Mouse (Mus musculus): Measurements from ENCODE around the gene Wdr66.

Wdr66 gene

DNA sequence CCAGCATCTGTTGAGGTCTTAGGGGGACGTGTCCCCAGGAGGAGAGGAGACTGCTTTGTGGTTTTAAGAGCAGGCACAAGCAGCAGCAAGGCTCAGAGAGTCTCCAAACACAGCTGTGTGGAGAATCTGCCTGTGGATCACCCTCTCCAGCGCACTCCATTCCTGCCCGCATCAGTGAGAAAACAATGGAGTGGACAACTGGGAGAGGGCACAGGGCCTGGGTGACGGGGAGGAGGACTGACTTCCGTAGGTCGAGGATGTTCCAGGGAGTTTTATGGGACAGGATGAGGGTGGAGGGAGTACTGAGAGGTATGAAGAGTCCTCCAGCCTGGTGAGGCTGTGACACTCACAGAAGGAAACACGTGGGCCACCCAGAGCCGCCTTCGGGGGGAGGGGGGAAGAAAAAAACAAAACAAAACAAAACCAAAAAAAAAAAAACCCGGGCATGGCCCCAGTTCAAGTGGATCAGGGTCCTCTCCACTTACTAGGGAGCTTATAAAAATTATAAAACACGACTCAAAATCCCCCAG, 62.0 kb downstream of the Wdr66 start:
- no peak for DNase-seq (ENCODE audit: low spot score)

DNA sequence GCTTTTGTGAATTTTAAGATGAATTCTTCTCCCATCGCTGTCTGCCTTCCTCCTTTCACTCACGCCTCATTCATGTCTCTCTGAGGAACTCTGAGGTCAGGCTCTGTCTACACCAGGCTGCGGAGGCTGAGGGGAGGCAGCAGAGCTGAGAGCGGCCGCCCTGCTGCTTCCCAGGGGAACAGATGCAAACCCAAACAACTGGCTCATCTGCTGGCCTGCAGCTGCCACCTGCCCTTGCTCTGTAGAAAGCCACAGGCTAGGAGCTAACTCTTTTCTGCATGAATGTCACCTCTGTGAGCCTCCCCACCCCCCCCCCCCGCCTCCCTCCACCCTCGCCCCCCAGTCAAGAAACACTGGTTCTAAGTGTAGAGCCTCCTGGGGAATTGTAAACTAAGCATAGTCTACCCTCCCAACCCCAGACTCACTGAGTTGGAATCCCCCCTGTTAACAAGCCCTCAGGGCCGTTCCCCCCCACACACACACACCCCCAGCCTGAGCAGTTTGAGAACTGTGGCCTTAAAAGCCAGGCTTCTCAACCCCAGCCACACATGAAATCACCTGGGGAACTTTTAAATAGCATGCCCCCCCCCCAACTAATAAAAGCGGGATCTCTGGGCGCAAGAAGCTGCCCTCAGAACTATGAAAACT, 63.4 kb downstream of the Wdr66 start:
- no peak for DNase-seq (ENCODE audit: low spot score)

DNA sequence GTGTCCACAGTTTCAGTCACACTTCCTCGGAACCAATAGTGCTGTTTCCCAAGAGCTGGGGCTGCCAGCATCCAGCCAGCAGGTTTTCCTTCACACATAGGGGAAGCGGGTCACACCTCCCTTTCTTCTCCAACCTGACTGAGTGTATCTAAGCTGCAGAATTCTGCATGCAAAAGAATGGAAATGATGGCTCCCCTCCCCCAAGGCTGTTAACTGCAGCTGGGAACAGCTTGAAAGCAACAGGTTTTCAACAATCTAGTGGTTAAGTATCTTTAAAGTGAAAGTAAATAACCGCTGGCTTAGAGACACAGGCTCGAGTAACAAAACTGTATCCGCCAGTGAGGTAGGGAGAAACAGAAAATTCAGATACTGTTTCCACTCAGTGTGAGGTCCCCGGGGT, 66.1 kb downstream of the Wdr66 start:
- DNase-seq (ENCODE audit: low spot score): no peak

DNA sequence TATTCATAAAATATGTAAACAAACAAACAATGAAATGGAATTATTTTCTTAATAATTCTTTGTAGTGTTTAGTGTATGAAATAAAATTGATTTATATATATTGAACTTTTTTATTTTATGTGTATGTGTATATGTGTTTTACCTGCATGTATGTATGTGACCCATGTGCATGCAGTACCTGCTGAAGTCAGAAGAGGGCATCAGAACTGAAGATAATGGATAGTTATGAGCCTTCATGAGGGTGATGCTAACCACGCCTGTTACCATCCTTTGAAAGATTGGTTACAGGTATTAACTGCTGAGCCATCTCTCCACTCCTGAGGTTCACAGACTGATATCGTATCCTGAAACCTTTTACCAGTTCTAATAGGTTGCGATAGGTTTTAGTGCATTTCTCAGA, 68.2 kb downstream of the Wdr66 start:
- DNase-seq (ENCODE audit: low spot score): no peak

DNA sequence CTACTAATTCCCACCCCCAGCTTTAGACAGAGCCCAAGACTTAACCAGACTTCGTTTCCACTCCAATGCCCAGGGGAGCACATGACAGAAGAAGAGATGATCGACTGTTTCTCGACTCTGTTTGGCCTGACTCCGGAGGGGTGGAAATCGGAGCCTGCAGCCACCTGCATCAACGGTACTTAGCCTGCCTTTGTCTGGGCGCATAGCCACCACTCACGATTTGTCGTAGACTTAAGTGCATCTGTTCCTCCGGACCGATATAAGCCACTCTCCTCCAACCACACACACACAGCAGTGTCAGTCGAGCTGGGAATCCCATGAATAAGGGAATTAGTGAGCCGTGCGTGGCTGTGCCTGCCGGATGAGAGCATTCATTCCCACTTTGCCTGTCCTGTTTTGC, 72.3 kb downstream of the Wdr66 start:
- DNase-seq (ENCODE audit: low spot score): no peak

DNA sequence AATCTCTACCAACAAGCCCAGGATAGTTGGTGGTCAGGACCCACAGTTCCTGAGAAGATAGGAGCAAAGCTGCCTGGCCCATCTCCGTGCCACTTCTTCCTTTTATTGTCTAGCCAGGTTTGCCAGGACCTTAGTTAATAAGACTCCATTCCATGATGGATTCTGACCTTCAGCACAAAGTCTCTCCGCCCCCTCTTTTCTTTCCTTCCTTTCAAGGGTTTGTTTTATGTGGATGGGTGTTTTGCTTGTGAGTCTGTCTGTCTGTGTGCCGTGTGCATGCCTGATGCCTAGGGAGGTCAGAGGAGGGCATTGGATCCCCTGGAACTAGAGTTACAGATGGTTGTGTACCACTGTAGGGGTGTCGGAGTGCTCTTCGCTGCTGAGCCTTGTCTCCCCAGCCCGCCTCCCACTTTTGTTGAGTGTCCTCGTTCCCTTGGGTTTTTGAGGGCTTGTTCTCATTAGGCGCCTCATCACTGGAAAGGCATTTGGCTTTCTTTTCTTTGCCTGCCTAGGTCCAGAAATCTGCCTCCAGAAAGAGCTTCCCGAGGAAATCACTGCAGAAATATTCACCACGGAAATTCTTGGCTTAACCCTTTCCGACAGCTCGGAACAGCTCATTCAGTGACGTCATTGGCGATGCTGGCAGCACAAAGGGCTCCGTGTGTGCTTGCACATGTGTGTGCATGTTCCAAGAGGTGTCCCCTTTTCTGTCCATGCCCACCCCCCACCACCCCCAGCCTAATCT, 74.3 kb downstream of the Wdr66 start:
- DNase-seq (ENCODE audit: low spot score): no peak

GRCm38 (mm10) chr5:123326751-123327148, 74.8 kb downstream of the Wdr66 start:
- DNase-seq (ENCODE audit: low spot score): no peak

DNA sequence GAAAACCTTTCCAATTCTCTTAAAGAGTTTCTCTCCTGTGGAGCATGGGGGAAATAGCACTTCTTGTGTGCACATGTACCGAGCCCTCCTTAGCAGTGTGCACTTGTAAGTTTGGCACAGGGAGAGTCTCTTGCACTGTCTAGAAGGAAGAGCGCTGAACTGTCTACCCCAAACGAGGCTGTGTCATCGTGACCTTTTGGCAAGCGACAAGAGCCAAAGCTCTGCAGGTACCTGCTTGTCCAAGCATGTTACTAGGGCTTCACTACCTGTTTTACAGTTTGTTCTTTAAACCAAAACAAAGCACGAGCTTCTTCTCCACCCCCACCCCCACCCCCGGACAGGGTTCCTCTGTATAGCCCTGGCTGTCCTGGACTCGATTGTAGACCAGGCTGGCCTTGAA, 75.8 kb downstream of the Wdr66 start:
- DNase-seq (ENCODE audit: low spot score): no peak

DNA sequence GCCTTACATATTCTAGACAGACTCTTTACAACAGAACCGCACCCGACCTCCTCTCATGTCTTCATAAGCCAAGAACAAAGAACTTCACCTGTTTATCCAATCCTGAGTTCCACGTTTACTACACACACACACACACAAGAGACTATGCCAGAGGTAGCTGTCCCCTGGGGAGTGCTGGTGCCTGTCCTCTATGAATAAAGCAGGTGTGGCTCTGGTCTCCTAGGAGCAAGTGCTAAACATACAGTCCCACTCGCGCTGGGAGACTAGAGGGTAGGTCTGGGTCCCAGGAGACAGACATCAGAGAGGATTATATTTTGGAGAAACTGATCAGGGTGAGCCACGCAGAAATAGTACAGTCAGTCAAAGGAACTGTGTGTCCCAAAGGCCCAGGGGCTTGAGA, 81.7 kb downstream of the Wdr66 start:
- no peak for DNase-seq (ENCODE audit: low spot score)

DNA sequence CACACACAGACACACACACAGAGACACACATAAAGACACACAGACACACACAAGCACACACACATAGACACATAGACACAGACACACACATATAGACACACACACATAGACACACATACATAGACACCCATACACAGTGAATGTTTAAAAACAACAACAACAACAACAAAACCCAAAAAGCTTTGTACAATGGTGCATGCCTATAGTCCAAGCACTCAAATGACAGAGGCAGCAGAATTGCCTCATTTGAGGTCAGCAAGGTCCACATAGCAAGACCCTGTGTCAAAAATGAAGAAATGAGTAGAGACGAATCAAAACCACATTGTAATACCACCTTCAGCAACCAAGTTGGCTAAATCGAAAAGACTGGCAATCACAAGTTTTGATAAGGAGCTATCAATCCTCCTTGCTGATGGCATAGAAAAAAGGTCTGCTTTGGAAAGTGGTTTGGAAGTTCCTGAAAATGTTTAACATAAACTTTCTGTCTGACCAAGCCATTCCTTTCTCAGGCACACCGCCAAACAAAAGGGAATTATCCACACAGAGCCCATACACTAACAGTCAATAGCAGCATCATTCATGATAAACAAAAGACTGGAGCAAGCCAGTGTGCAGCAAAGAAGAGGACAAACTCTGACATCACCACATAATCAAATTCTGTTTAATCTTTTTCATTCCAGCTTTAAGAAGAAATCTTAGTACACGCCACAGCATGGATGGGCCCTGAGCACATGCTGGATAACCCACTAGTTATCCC, 84.5 kb downstream of the Wdr66 start:
- DNase-seq (ENCODE audit: low spot score): no peak

DNA sequence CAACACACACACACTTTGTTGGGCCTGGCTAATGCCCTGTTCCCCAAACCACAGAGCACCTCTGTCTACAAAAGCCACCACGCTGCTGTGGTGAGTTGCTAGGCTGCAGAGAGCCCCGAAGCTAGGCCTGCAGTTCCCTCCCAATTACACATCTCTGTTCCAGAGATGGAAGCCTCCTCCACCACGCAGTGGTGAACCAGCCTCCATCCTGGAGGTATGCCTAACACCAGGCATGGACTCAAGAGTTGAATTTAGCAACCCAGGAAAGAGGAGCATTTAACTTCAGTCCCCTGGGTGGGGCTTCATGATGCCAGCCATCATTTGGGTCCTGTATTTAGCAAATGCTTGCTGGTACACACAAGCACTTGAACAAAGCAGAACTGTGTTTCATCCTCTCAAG, 86.6 kb downstream of the Wdr66 start:
- DNase-seq (ENCODE audit: low spot score): no peak

DNA sequence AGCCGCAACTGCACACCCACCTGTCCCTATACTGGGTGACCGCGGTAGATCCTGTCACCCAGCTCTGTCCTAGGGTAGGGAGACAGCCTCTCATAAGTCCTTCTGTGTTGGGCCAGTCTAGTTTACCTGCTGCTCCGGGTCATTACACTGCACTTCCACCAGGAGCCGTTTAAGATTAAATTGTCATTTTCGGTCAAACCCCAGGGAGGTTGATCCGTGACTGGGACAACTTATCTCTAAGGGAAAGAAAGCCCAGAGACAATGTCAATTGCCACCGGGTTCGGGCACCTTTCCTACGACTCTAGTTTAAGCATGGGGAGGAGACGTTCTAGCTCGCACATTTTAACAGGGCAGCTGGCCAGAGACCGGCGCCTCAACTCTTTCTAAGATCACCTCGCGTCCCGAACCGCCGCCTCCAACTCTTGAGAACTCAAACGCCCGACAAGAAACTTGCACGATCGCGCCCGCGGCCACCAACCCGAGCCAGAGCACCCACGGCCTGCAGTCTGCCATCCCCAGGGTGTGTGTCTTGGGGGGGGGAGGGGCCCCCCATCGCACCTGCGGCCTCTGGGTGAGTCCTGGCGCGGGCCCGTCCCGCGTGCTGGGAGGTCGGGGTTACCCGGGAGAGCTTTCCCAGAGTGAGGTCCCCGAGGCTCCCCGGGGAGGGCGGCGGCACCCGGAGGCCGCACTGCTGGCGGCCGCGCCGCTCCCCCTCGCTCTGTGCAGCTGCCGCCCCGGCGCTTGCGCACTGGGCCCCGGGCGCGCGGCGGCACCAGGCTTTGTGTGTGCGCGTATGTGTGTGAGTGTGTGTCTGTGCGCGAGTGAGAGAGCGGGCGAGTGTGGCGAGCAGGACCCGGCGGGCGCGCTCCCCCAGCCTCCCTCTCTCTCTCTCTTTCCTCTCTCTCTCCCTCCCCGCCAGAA, 92.1 kb downstream of the Wdr66 start, which contains the start of gene Bcl7a:
Gene Bcl7a, plus strand, starts transcription at position 128 of the 921 bp plus-strand sequence.
- peak; percentile 79 for DNase-seq (ENCODE audit: low spot score)

DNA sequence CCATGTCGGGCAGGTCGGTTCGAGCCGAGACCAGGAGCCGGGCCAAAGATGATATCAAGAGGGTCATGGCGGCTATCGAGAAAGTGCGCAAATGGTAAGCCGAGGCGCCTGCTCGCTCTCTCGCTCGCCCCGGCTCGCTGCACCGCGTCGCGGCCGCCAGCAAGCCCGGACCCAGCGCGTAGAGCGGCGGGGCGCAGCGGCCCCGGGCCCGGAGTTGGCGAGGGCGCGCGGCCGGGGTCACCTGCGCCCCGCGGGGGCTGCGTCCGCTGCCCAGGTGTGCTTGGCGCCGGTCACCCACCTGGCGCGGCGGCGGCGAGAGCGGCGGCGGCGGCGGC, 92.7 kb downstream of the Wdr66 start:
- no peak for DNase-seq (ENCODE audit: low spot score)

DNA sequence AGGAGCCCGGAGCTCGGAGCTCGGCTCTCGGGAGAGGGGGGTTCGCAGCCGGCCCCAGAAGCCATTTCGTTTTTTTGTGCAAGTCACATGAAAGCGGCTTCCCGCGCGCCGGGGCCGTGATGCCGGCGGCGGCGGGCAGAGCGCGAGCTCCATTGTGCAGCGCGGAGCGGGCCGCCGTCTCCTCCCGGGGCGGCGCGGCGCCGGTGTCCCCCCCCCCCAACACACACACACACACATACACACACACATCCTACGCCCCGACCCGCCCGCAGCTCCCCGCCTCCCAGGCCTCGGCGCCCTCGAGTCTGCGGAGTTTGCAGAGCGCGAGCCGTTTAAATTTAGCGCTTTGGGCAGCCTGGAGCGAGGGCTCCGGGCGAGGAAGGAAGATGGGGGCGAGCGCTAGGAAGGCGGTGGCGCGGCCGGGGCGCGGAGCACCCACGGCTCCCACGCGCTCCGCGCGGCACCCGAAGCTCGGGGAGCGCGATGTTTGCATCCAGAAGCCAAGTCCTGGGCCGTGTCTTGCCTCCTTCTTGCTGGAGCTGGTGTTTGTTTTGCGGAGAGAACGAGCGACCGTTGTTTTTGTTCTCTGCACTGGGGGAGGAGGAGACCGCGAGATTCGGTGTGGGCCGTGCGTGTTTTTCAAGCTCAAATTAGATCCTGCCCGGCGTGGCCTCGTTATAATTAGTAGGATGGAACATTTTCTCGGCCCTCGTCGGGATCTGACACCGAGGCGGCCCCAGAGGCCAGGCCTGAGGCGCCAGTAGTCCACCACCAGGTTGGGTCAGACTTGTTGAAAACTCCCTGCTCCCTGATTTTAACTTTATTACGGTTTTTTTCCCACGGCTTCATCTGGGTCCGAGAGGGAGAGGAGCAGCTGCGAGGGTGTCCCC, 93.3 kb downstream of the Wdr66 start:
- DNase-seq (ENCODE audit: low spot score): no peak

DNA sequence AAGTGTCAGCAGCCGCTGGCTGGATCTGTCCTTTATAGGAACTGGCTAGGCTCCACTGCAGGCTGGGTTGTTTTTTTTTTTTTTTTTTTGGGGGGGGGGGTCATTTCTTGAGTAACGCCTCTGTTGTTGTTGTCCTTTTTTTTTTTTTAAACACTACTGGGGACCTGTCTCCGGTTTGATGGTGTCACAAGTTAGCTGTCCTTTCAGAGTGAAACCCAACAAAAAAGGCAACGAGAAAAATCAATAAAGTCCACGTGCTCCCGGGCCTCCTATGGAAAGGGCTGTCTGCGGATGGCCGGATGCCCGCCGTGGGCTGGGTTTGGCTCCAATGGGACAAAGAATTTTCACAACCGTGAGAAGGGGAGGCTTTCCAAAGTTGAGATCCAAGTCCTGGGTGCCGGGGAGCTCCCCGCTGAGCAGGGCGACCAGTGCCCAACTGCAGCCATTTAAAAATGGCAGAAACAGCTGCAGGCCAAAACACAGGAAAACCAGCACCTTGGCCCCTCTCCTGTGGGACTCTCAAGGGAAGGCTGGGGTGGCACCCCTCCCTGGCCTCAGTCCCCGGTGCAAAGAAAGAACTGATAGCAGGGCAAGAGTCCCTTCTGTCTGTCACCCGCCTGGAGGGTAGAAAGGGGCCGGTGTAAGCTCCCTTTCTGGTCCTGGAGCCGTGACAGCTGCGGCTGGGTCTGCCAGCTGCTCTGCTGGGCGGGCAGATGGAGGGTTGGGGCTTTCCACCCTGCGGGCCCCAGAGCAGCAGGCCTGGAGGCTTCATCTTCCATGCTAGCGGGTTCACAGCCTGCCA, 94.2 kb downstream of the Wdr66 start:
- no peak for DNase-seq (ENCODE audit: low spot score)

- no peak for DNase-seq (ENCODE audit: low spot score)
Observed at GRCm38 (mm10) chr5:123346701-123347270, 94.9 kb downstream of the Wdr66 start.

- DNase-seq (ENCODE audit: low spot score): no peak
Observed at GRCm38 (mm10) chr5:123347985-123348384, 96.1 kb downstream of the Wdr66 start.

GRCm38 (mm10) chr5:123350386-123350785, 98.5 kb downstream of the Wdr66 start:
- DNase-seq (ENCODE audit: low spot score): no peak

DNA sequence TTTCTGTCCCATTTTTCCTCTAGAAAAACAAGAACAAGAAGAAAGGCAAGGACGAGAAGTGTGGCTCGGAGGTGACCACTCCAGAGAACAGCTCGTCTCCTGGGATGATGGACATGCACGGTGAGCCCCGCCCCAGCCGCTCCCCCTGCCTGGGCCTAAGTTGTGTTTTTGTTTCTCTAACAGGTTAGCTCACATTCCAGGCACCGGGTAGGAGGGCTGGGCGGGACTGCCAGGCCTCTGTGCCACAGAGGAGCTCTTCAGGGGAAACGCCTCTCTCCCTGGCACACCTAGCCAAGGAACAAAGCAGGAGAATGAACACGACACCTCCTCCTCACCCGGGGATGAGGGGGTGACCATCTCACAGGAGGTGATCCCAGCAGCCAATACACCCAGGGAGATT, 104.0 kb downstream of the Wdr66 start:
- no peak for DNase-seq (ENCODE audit: low spot score)

GRCm38 (mm10) chr5:123357253-123357652, 105.4 kb downstream of the Wdr66 start:
- no peak for DNase-seq (ENCODE audit: low spot score)

All from urinary bladder, postnatal 10 days (tissue).